Mouse (Mus musculus): Measurements from ENCODE around the gene Paxbp1. TPM values are rescaled to one million over a fixed set of nuclear protein-coding genes. Genes with fewer than 3 reads are reported as not detected.

Gene Paxbp1
- total and polyA plus RNA-seq, 2 experiments from 2014 or later = 18.8 to 30.6 TPM

GRCm38 (mm10) chr16:91061531-91062318, 17.4 kb upstream of the Paxbp1 start:
- TF ChIP-seq CTCF (IDR thresholded peaks at IDR 0.05; ENCODE audit: low read depth) (no peak), EP300 (IDR thresholded peaks at IDR 0.05; ENCODE audit: low read depth) (no peak)
- H3K4me2 ChIP-seq (ENCODE audit: low read depth, low read length) = no peak overlapping the region
- H3K4me1 ChIP-seq (ENCODE audit: control insufficient read depth, insufficient read depth) = no peaks in the 10 kb centered on the region
- WGBS = 65% methylated on average over 13 of the region's 13 CpGs
- ATAC-seq (ENCODE audit: insufficient read depth, low read depth) (no peak), DNase-seq (ENCODE audit: low spot score) (no peak)
- no peak overlapping the region for H3K27ac ChIP-seq (ENCODE audit: low read depth)
- no peaks in the 10 kb centered on the region for H3K36me3 ChIP-seq (replicated peaks; ENCODE audit: control insufficient read depth, insufficient read depth, low read length)
- no peak overlapping the region for H3K4me3 ChIP-seq (ENCODE audit: low read depth, low read length)
- H3K9me3 ChIP-seq (replicated peaks; ENCODE audit: control insufficient read depth, low read length) = no peaks in the 10 kb centered on the region
- H3K9ac ChIP-seq (replicated peaks; ENCODE audit: low read depth, low read length) = no peak overlapping the region
- 0 out of 2 replicates have a peak, but pooled peaks cover 4% of the 10 kb centered on the region for H3K27me3 ChIP-seq (ENCODE audit: control insufficient read depth, insufficient read depth, low read length)

GRCm38 (mm10) chr16:91057741-91058140, 13.4 kb upstream of the Paxbp1 start:
- H3K4me2 ChIP-seq (ENCODE audit: low read depth, low read length) = no peak overlapping the region
- H3K4me3 ChIP-seq (ENCODE audit: low read depth, low read length) = no peak overlapping the region
- no peak for TF ChIP-seq CTCF (IDR thresholded peaks at IDR 0.05; ENCODE audit: low read depth)
- TF ChIP-seq EP300 (IDR thresholded peaks at IDR 0.05; ENCODE audit: low read depth) = no peak
- H3K27ac ChIP-seq (ENCODE audit: low read depth) = no peak overlapping the region
- ATAC-seq (ENCODE audit: insufficient read depth, low read depth) (no peak), DNase-seq (ENCODE audit: low spot score) (no peak)
- H3K36me3 ChIP-seq (replicated peaks; ENCODE audit: control insufficient read depth, insufficient read depth, low read length) = no peaks in the 10 kb centered on the region
- WGBS = 34% methylated on average over 6 of the region's 6 CpGs
- no peak overlapping the region for H3K9ac ChIP-seq (replicated peaks; ENCODE audit: low read depth, low read length)
- H3K27me3 ChIP-seq (ENCODE audit: control insufficient read depth, insufficient read depth, low read length) = 0 out of 2 replicates have a peak, but pooled peaks cover 9% of the 10 kb centered on the region
- no peaks in the 10 kb centered on the region for H3K9me3 ChIP-seq (replicated peaks; ENCODE audit: control insufficient read depth, low read length)
- H3K4me1 ChIP-seq (ENCODE audit: control insufficient read depth, insufficient read depth) = 0 out of 2 replicates have a peak, but pooled peaks cover 3% of the 10 kb centered on the region

DNA sequence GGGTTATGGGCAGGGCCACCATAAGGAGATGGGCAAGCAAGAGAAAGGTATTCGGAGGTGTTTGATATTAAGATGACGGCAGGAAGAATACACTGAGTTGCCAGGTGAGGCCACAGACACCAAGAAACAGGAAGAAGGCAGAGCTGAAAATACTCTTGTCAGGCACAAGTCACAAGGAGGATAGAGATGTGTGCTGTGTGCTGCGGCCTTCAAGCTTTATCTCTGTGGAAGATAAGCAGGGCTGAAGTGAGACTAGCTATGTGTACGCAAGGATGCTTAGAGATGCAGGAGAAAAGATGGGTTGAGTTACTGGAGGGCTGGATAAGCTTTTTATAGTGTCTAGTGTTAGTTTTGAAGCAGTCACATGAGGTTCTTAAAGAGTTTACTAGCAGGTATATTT, 12.9 kb upstream of the Paxbp1 start:
- no peaks in the 10 kb centered on the region for H3K36me3 ChIP-seq (replicated peaks; ENCODE audit: control insufficient read depth, insufficient read depth, low read length)
- WGBS = 57% methylated on average over 4 of the region's 4 CpGs
- TF ChIP-seq EP300 (IDR thresholded peaks at IDR 0.05; ENCODE audit: low read depth) = no peak
- no peak for TF ChIP-seq CTCF (IDR thresholded peaks at IDR 0.05; ENCODE audit: low read depth)

DNA sequence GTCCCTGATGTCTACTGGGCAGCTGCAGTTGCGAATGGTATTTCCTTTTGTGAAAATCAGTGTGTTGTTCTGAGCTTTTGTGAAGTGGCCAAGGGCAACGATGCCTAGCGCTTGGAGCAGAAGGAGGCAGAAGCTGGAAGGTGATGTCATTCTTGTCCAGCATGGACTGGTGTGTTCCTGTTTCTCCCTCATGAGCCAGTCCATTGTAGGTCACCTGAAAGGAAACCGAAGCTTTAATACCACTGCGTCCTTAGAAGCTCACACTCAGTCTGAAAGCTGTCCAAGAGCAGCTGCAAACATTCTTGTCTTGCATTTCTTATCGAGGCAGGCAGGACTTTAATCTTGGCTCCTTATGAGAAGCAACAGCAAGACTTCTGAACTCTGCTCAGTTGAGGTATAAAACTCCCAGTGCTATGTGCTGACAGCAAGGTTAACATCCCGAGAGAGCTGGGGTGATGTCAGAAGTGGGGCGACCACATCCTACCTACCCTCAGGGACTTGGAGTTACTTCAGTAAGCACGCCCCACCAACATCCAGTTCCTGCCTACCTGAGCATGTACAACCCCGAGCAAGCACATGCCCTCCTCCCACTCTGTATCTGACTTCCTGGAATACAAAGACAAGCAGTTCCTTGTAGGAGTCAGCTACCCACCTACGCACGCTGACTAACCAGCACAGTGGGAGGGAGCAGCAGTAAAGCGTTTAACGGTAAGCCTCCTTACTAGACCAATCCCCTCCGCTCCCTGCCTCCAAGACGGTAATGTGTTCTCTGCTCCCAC, 11.9 kb upstream of the Paxbp1 start:
- WGBS = 40% methylated on average over 16 of the region's 16 CpGs
- H3K4me3 ChIP-seq (ENCODE audit: low read depth, low read length) = no peak overlapping the region
- H3K4me2 ChIP-seq (ENCODE audit: low read depth, low read length) = no peak overlapping the region
- no peaks in the 10 kb centered on the region for H3K9me3 ChIP-seq (replicated peaks; ENCODE audit: control insufficient read depth, low read length)
- 0 out of 2 replicates have a peak, but pooled peaks cover 3% of the 10 kb centered on the region for H3K4me1 ChIP-seq (ENCODE audit: control insufficient read depth, insufficient read depth)
- no peak overlapping the region for H3K9ac ChIP-seq (replicated peaks; ENCODE audit: low read depth, low read length)
- no peaks in the 10 kb centered on the region for H3K36me3 ChIP-seq (replicated peaks; ENCODE audit: control insufficient read depth, insufficient read depth, low read length)
- H3K27me3 ChIP-seq (ENCODE audit: control insufficient read depth, insufficient read depth, low read length) = 0 out of 2 replicates have a peak, but pooled peaks cover 9% of the 10 kb centered on the region
- H3K27ac ChIP-seq (ENCODE audit: low read depth) = no peak overlapping the region
- DNase-seq (ENCODE audit: low spot score) (peak; percentile 33), ATAC-seq (ENCODE audit: insufficient read depth, low read depth) (peak; percentile 64)
- TF ChIP-seq CTCF (IDR thresholded peaks at IDR 0.05; ENCODE audit: low read depth) = no peak
- no peak for TF ChIP-seq EP300 (IDR thresholded peaks at IDR 0.05; ENCODE audit: low read depth)

More for the DNA sequence above, 12.9 kb upstream of the Paxbp1 start:
- no peaks in the 10 kb centered on the region for H3K9me3 ChIP-seq (replicated peaks; ENCODE audit: control insufficient read depth, low read length)
- H3K4me2 ChIP-seq (ENCODE audit: low read depth, low read length) = no peak overlapping the region
- ATAC-seq (ENCODE audit: insufficient read depth, low read depth) (no peak), DNase-seq (ENCODE audit: low spot score) (no peak)
- no peak overlapping the region for H3K4me3 ChIP-seq (ENCODE audit: low read depth, low read length)
- no peak overlapping the region for H3K27ac ChIP-seq (ENCODE audit: low read depth)
- 0 out of 2 replicates have a peak, but pooled peaks cover 9% of the 10 kb centered on the region for H3K27me3 ChIP-seq (ENCODE audit: control insufficient read depth, insufficient read depth, low read length)
- H3K9ac ChIP-seq (replicated peaks; ENCODE audit: low read depth, low read length) = no peak overlapping the region
- 0 out of 2 replicates have a peak, but pooled peaks cover 3% of the 10 kb centered on the region for H3K4me1 ChIP-seq (ENCODE audit: control insufficient read depth, insufficient read depth)

DNA sequence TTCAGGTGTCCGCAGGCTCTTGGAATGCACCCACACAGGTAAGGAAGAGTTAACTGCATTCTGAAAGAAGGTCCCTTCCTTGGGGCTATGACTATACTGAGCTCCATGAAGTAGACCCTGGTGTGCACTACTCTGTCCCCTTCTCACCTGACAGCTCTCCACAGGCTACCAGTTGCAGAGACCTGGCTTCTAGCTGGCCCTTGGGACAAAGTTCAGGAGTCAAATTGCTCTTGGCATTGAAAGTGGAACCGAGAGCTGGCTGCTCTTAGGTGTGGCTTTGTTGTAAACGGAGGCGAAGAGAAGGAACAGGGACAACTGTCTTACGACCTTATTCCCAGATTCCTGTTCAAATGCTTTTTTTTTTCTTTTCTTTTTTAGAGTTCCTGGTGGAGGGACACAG, 10.8 kb upstream of the Paxbp1 start:
- H3K27me3 ChIP-seq (ENCODE audit: control insufficient read depth, insufficient read depth, low read length) = 0 out of 2 replicates have a peak, but pooled peaks cover 9% of the 10 kb centered on the region
- H3K27ac ChIP-seq (ENCODE audit: low read depth) = no peak overlapping the region
- H3K4me2 ChIP-seq (ENCODE audit: low read depth, low read length) = no peak overlapping the region
- no peak for TF ChIP-seq CTCF (IDR thresholded peaks at IDR 0.05; ENCODE audit: low read depth)
- no peak for TF ChIP-seq EP300 (IDR thresholded peaks at IDR 0.05; ENCODE audit: low read depth)
- H3K9ac ChIP-seq (replicated peaks; ENCODE audit: low read depth, low read length) = no peak overlapping the region
- 0 out of 2 replicates have a peak, but pooled peaks cover 3% of the 10 kb centered on the region for H3K4me1 ChIP-seq (ENCODE audit: control insufficient read depth, insufficient read depth)
- no peak overlapping the region for H3K4me3 ChIP-seq (ENCODE audit: low read depth, low read length)
- no peaks in the 10 kb centered on the region for H3K36me3 ChIP-seq (replicated peaks; ENCODE audit: control insufficient read depth, insufficient read depth, low read length)
- no peaks in the 10 kb centered on the region for H3K9me3 ChIP-seq (replicated peaks; ENCODE audit: control insufficient read depth, low read length)
- WGBS = 78% methylated on average over 5 of the region's 5 CpGs
- DNase-seq (ENCODE audit: low spot score) (no peak), ATAC-seq (ENCODE audit: insufficient read depth, low read depth) (no peak)

Measured in heart, postnatal 0 days (tissue).